ENCODE assay signal across 7 mouse cellular contexts in the genomic region with DNA sequence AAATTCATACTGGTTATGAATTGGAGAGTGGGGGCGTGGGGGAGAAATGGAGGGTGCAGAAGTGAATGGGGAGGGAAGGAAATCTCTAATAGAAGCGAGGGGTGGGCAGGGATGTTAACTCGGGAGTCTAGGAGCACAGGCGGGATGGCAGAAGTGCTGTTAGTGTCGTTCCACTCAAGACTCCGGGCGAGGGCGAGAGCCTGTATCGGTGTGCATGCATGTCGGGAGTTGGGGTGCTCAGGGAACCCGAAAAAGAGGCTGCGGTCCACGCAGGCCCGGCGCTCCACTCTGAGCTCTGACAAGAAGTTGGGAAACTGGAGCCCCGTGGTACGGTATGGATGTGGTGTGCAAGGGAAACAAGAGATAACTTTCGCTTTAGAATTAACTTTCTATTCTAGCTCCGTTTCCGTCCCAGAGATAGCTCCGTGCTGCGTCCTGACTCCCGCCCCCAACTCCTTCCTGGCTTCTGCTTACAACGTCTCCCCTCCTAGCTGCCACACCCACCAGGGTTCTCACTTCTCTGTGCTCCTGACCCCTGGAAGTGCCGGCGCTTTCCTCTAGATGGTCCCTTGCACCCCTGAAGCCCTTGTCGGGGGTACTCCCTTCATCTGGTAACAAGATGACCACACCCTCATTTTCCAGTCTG. TPM values are rescaled to one million over a fixed set of nuclear protein-coding genes. Genes with fewer than 3 reads are reported as not detected.
DNase-seq lines count a peak whose midpoint lies in the region; ATAC-seq and TF ChIP-seq lines count a peak whose summit lies in the region.

No protein-coding gene starts in this region.

- TF ChIP-seq CTCF in thymus, adult 2 months (IDR thresholded peaks at IDR 0.05; ENCODE audit: borderline replicate concordance, control insufficient read depth, extremely low read depth, insufficient read depth, low read length, poor library complexity): no peak
- TF ChIP-seq CTCF in olfactory bulb, adult 2 months (IDR thresholded peaks at IDR 0.05; ENCODE audit: insufficient read depth, low read depth, low read length): no peak

- no peak for DNase-seq in thymus, adult 2 months
- DNase-seq in thymus, adult 18-20 months: no peak
- DNase-seq in forebrain, embryonic 11.5 days (ENCODE audit: low spot score): peak; percentile 56
- DNase-seq in spleen, adult 12 weeks (ENCODE audit: low spot score): no peak
- no peak for DNase-seq in adrenal gland, adult 8-10 months

- TF ChIP-seq POLR2A in thymus, adult 2 months (IDR thresholded peaks at IDR 0.05; ENCODE audit: control insufficient read depth, extremely low read depth, insufficient read depth, low read length, poor library complexity): no peak
- no peak for TF ChIP-seq POLR2A in olfactory bulb, adult 2 months (IDR thresholded peaks at IDR 0.05; ENCODE audit: insufficient read depth, low read depth, low read length)

- ATAC-seq in forebrain, embryonic 11.5 days (replicated peaks; ENCODE audit: low FRiP score): no peak
- no peak for ATAC-seq in limb, embryonic 13.5 days (ENCODE audit: low FRiP score, low read depth)

- peaks cover 17% of the 10 kb centered on the region for H3K4me1 ChIP-seq in thymus, adult 2 months (replicated peaks; ENCODE audit: control insufficient read depth, insufficient read depth, low read length)
- peaks cover 11% of the 10 kb centered on the region; the same call in 1 of the 2 replicates for H3K4me1 ChIP-seq in forebrain, embryonic 11.5 days (replicated peaks; ENCODE audit: control insufficient read depth, insufficient read depth, low read length)
- H3K4me1 ChIP-seq in limb, embryonic 13.5 days: peaks cover 34% of the 10 kb centered on the region
- H3K4me1 ChIP-seq in olfactory bulb, adult 2 months (ENCODE audit: control insufficient read depth, insufficient read depth, low read length): peaks cover 35% of the 10 kb centered on the region

- no peak overlapping the region for H3K9ac ChIP-seq in forebrain, embryonic 11.5 days (ENCODE audit: low read length)
- no peak overlapping the region for H3K9ac ChIP-seq in limb, embryonic 13.5 days

- peaks cover 29% of the 10 kb centered on the region for H3K27me3 ChIP-seq in thymus, adult 2 months (ENCODE audit: control insufficient read depth, insufficient read depth, low read length)
- H3K27me3 ChIP-seq in forebrain, embryonic 11.5 days (ENCODE audit: control insufficient read depth, insufficient read depth, low read length): peaks cover 74% of the 10 kb centered on the region
- peaks cover 92% of the 10 kb centered on the region for H3K27me3 ChIP-seq in limb, embryonic 13.5 days

- peak overlapping the region; percentile 18; the same call in 1 of the 2 replicates for H3K4me2 ChIP-seq in forebrain, embryonic 11.5 days (ENCODE audit: low read depth, low read length, severe bottlenecking)
- peak overlapping the region; percentile 63 for H3K4me2 ChIP-seq in limb, embryonic 13.5 days (replicated peaks)

- no peak overlapping the region for H3K27ac ChIP-seq in thymus, adult 2 months (ENCODE audit: control insufficient read depth, insufficient read depth, low read length)
- H3K27ac ChIP-seq in forebrain, embryonic 11.5 days (ENCODE audit: low read depth, low read length): no peak overlapping the region
- H3K27ac ChIP-seq in limb, embryonic 13.5 days: no peak overlapping the region
- no peak overlapping the region for H3K27ac ChIP-seq in olfactory bulb, adult 2 months (ENCODE audit: insufficient read depth, low read depth, low read length)

- H3K9me3 ChIP-seq in forebrain, embryonic 11.5 days (ENCODE audit: control insufficient read depth, low read length): peaks cover 4% of the 10 kb centered on the region; the same call in 1 of the 2 replicates
- 0 out of 2 replicates have a peak, but pooled peaks cover 4% of the 10 kb centered on the region for H3K9me3 ChIP-seq in limb, embryonic 13.5 days

- peak overlapping the region; percentile 39 for H3K4me3 ChIP-seq in thymus, adult 2 months (ENCODE audit: control insufficient read depth, insufficient read depth, low read length)
- H3K4me3 ChIP-seq in forebrain, embryonic 11.5 days (ENCODE audit: low read depth, low read length): peak overlapping the region; percentile 24; the same call in 1 of the 2 replicates
- peak overlapping the region; percentile 38 for H3K4me3 ChIP-seq in limb, embryonic 13.5 days
- peak overlapping the region; percentile 35 for H3K4me3 ChIP-seq in olfactory bulb, adult 2 months (ENCODE audit: insufficient read depth, low read depth, low read length)

- 2% methylated on average over 27 of the region's 27 CpGs for WGBS in thymus, adult 2 months
- under 1% methylated on average over 27 of the region's 27 CpGs for WGBS in forebrain, embryonic 11.5 days
- WGBS in limb, embryonic 13.5 days: 1% methylated on average over 27 of the region's 27 CpGs
- WGBS in olfactory bulb, adult 2 months: 1% methylated on average over 27 of the region's 27 CpGs

- no peaks in the 10 kb centered on the region for H3K36me3 ChIP-seq in thymus, adult 2 months (ENCODE audit: control insufficient read depth, insufficient read depth, low read length)
- H3K36me3 ChIP-seq in forebrain, embryonic 11.5 days (ENCODE audit: control insufficient read depth, insufficient read depth, low read length): no peaks in the 10 kb centered on the region
- no peaks in the 10 kb centered on the region for H3K36me3 ChIP-seq in limb, embryonic 13.5 days

RNA-seq across cellular contexts. Expression of a gene that starts 7.8 kb away (rescaled TPM):
- polyA plus RNA-seq in thymus, adult 2 months (2012; rRNA removed): 0.06 and 0.07 TPM in 2 replicates
- polyA plus RNA-seq in forebrain, embryonic 11.5 days (2014; fragmentation: Nextera tagmentation; extraction: Ambion mirVana): 0.09 and 0.20 TPM in 2 replicates
- polyA plus RNA-seq in limb, embryonic 13.5 days (2015; fragmentation: Nextera tagmentation; extraction: Ambion mirVana): 0.10 and 0.17 TPM in 2 replicates
- not detected in 2 replicates for polyA plus RNA-seq in olfactory bulb, adult 2 months (2012; ENCODE audit: insufficient read depth, insufficient read length, low replicate concordance, missing spikeins)
- under 1 TPM; 0.06 to 0.09 (median 0.08) TPM for total RNA-seq in adrenal gland, adult 8-10 months (2022)

RNA-seq across cellular contexts. Expression of a gene that starts 16.9 kb away (rescaled TPM):
- 18.0 and 20.9 TPM in 2 replicates for polyA plus RNA-seq in thymus, adult 2 months (2012; rRNA removed)
- polyA plus RNA-seq in forebrain, embryonic 11.5 days (2014; fragmentation: Nextera tagmentation; extraction: Ambion mirVana): 27.6 and 28.5 TPM in 2 replicates
- polyA plus RNA-seq in limb, embryonic 13.5 days (2015; fragmentation: Nextera tagmentation; extraction: Ambion mirVana): 29.0 and 30.1 TPM in 2 replicates
- polyA plus RNA-seq in olfactory bulb, adult 2 months (2012; ENCODE audit: insufficient read depth, insufficient read length, low replicate concordance, missing spikeins): not detected in 2 replicates
- 10 to 100 TPM; 47.0 to 57.6 (median 51.7) TPM for total RNA-seq in adrenal gland, adult 8-10 months (2022)

Comparison
In these comparisons a context has a peak if more than half of its experiments do, and no peak if none do; other contexts are left out.
1. RNA of a gene that starts 16.9 kb away (polyA plus RNA-seq): 29.0 to 30.1 TPM in limb, embryonic 13.5 days, 27.6 to 28.5 TPM in forebrain, embryonic 11.5 days and 18.0 to 20.9 TPM in thymus, adult 2 months; not detected in olfactory bulb, adult 2 months; every median in the first group is over 10 times any median in the second.
2. Peak in every context shown above with its lines, with median percentiles within 50 percentile points of each other: H3K4me3 ChIP-seq.